Mouse (Mus musculus): ENCODE data around the gene Csrnp1.
"Not testable (repeated sequence)": the region's sequence is repeated elsewhere in the genome, so short reads cannot be mapped to it uniquely, and the experiment has no call there.

Gene Csrnp1

GRCm38 (mm10) chr9:119984536-119985011, at the start of gene Csrnp1:
Gene Csrnp1 (minus strand): TSS chr9:119984658.
- no peak for DNase-seq (ENCODE audit: low read depth)

- DNase-seq (ENCODE audit: low read depth) = no peak
These were observed 48.3 kb upstream of the Csrnp1 start for GRCm38 (mm10) chr9:120032710-120033109.

- DNase-seq (ENCODE audit: low read depth) = no peak
These were observed 46.0 kb upstream of the Csrnp1 start for GRCm38 (mm10) chr9:120030421-120030820.

- DNase-seq (ENCODE audit: low read depth) = no peak
These were observed 45.4 kb upstream of the Csrnp1 start for GRCm38 (mm10) chr9:120029880-120030279.

- peak; percentile 35 for DNase-seq (ENCODE audit: low read depth)
These were observed 43.1 kb upstream of the Csrnp1 start for GRCm38 (mm10) chr9:120027401-120028151.

GRCm38 (mm10) chr9:120024625-120025024, 40.2 kb upstream of the Csrnp1 start:
- no peak for DNase-seq (ENCODE audit: low read depth)

- DNase-seq (ENCODE audit: low read depth) = no peak
These were observed 39.7 kb upstream of the Csrnp1 start for GRCm38 (mm10) chr9:120024171-120024570.

- no peak for DNase-seq (ENCODE audit: low read depth)
These were observed 38.8 kb upstream of the Csrnp1 start, which contains the start of gene Xirp1 for GRCm38 (mm10) chr9:120023086-120023811. Gene Xirp1 (minus strand): TSS chr9:120023598.

- no peak for DNase-seq (ENCODE audit: low read depth)
These were observed 36.7 kb upstream of the Csrnp1 start for GRCm38 (mm10) chr9:120021164-120021563.

- DNase-seq (ENCODE audit: low read depth) = peak; percentile 45
These were observed 35.9 kb upstream of the Csrnp1 start for GRCm38 (mm10) chr9:120020285-120020890.

GRCm38 (mm10) chr9:120016956-120017355, 32.5 kb upstream of the Csrnp1 start:
- no peak for DNase-seq (ENCODE audit: low read depth)

GRCm38 (mm10) chr9:120014828-120015227, 30.4 kb upstream of the Csrnp1 start:
- no peak for DNase-seq (ENCODE audit: low read depth)

- DNase-seq (ENCODE audit: low read depth) = no peak
These were observed 28.9 kb upstream of the Csrnp1 start for GRCm38 (mm10) chr9:120013251-120013820.

GRCm38 (mm10) chr9:120012781-120013180, 28.3 kb upstream of the Csrnp1 start:
- DNase-seq (ENCODE audit: low read depth) = no peak

GRCm38 (mm10) chr9:120012161-120012560, 27.7 kb upstream of the Csrnp1 start:
- DNase-seq (ENCODE audit: low read depth) = not testable (repeated sequence)

- DNase-seq (ENCODE audit: low read depth) = no peak
These were observed 27.1 kb upstream of the Csrnp1 start for GRCm38 (mm10) chr9:120011533-120011932.

GRCm38 (mm10) chr9:120010781-120011511, 26.5 kb upstream of the Csrnp1 start:
- DNase-seq (ENCODE audit: low read depth) = peak; percentile 82

- DNase-seq (ENCODE audit: low read depth) = no peak
These were observed 25.4 kb upstream of the Csrnp1 start for GRCm38 (mm10) chr9:120009871-120010270.

GRCm38 (mm10) chr9:120009226-120009841, 24.9 kb upstream of the Csrnp1 start:
- DNase-seq (ENCODE audit: low read depth) = no peak

- DNase-seq (ENCODE audit: low read depth) = no peak
These were observed 23.4 kb upstream of the Csrnp1 start for GRCm38 (mm10) chr9:120007833-120008232.

GRCm38 (mm10) chr9:120005936-120006335, 21.5 kb upstream of the Csrnp1 start:
- no peak for DNase-seq (ENCODE audit: low read depth)

Data from c-Kit-positive CD71-positive TER-119-negative erythroid progenitor cells, embryonic 14.5 days (primary cell).